Comparison of ENCODE assay signal across 9 mouse cellular contexts in genomic region chr6:21795072-21795407, GRCm38 (mm10). TPM values are rescaled to one million over a fixed set of nuclear protein-coding genes. Genes with fewer than 3 reads are reported as not detected.
DNase-seq lines count a peak whose midpoint lies in the region; ATAC-seq and TF ChIP-seq lines count a peak whose summit lies in the region.
"Had no signal": no experiment of that assay in that cellular context is flagged by ENCODE, and none has a peak within 500 bp of the region (broad histone marks: within the 10 kb centered on the region; RNA-seq: fewer than 3 reads in every experiment).

No protein-coding gene starts in this region.

- TF ChIP-seq CTCF in left cerebral cortex, adult 2 months (IDR thresholded peaks at IDR 0.05): peak; percentile 85

- H3K27ac ChIP-seq in heart, embryonic 12.5 days (ENCODE audit: poor library complexity, severe bottlenecking): no peak overlapping the region
- no peak overlapping the region for H3K27ac ChIP-seq in forebrain, embryonic 16.5 days (ENCODE audit: low read length)
- H3K27ac ChIP-seq in hindbrain, embryonic 14.5 days: no peak overlapping the region
- H3K27ac ChIP-seq in left cerebral cortex, adult 2 months: no peak overlapping the region
- no peak overlapping the region for H3K27ac ChIP-seq in midbrain, embryonic 10.5 days (replicated peaks)

- H3K36me3 ChIP-seq in heart, embryonic 12.5 days: peaks cover 21% of the 10 kb centered on the region
- no peaks in the 10 kb centered on the region for H3K36me3 ChIP-seq in forebrain, embryonic 16.5 days (ENCODE audit: control insufficient read depth, insufficient read depth)
- H3K36me3 ChIP-seq in hindbrain, embryonic 14.5 days (replicated peaks; ENCODE audit: control insufficient read depth, insufficient read depth): peaks cover 13% of the 10 kb centered on the region
- peaks cover 29% of the 10 kb centered on the region for H3K36me3 ChIP-seq in midbrain, embryonic 10.5 days
- H3K36me3 ChIP-seq in splenic B cell, adult 2 months (ENCODE audit: control insufficient read depth, insufficient read depth, low read length, poor library complexity, severe bottlenecking): no peaks in the 10 kb centered on the region

- peak; percentile 58 to 83 for DNase-seq in heart, adult 18-20 months
- DNase-seq in c-Kit-positive CD71-positive TER-119-positive erythroid progenitor cells, embryonic 14.5 days (ENCODE audit: low spot score): peak; percentile 58
- peak; percentile 84 for DNase-seq in hindbrain, embryonic 14.5 days (ENCODE audit: low spot score)
- DNase-seq in left cerebral cortex, adult 2 months (ENCODE audit: extremely low spot score in 1 of 2, low spot score in 2 of 2): peak; percentile 58 to 63
- DNase-seq in midbrain, embryonic 10.5 days (ENCODE audit: low spot score): peak; percentile 52
- peak; percentile 34 for DNase-seq in splenic B cell, adult 2 months (ENCODE audit: low read depth, low spot score)

- H3K4me3 ChIP-seq in heart, embryonic 12.5 days: no peak overlapping the region
- no peak overlapping the region for H3K4me3 ChIP-seq in forebrain, embryonic 16.5 days (replicated peaks; ENCODE audit: low read length)
- H3K4me3 ChIP-seq in hindbrain, embryonic 14.5 days (replicated peaks; ENCODE audit: low read length): no peak overlapping the region
- no peak overlapping the region for H3K4me3 ChIP-seq in left cerebral cortex, adult 2 months
- H3K4me3 ChIP-seq in midbrain, embryonic 10.5 days: no peak overlapping the region
- H3K4me3 ChIP-seq: megakaryocyte, embryonic 14.5 days had no signal

- no peak for ATAC-seq in heart, embryonic 12.5 days (ENCODE audit: insufficient number of reproducible peaks, low FRiP score)
- ATAC-seq in forebrain, embryonic 16.5 days: peak; percentile 94
- peak; percentile 83; the same call in 1 of the 2 replicates for ATAC-seq in hindbrain, embryonic 14.5 days (ENCODE audit: low FRiP score)

- intact Hi-C loops in left cerebral cortex, adult 2 months (cut with DNase I): loop anchor here (2.0 to 5.0 kb wide), 3 partner anchors 152 to 302 kb away; partner anchors contain the start of gene Ing3

- H3K9me3 ChIP-seq in heart, embryonic 12.5 days (replicated peaks): no peaks in the 10 kb centered on the region
- H3K9me3 ChIP-seq in forebrain, embryonic 16.5 days (ENCODE audit: control insufficient read depth, low read length): no peaks in the 10 kb centered on the region
- H3K9me3 ChIP-seq in hindbrain, embryonic 14.5 days (ENCODE audit: control insufficient read depth, low read length): no peaks in the 10 kb centered on the region
- no peaks in the 10 kb centered on the region for H3K9me3 ChIP-seq in midbrain, embryonic 10.5 days (replicated peaks)
- H3K9me3 ChIP-seq: megakaryocyte, embryonic 14.5 days had no signal

- H3K9ac ChIP-seq in heart, embryonic 12.5 days: no peak overlapping the region
- no peak overlapping the region for H3K9ac ChIP-seq in forebrain, embryonic 16.5 days (replicated peaks; ENCODE audit: low read depth, low read length)
- H3K9ac ChIP-seq in hindbrain, embryonic 14.5 days: no peak overlapping the region

- 10% methylated on average over 7 of the region's 7 CpGs for WGBS in heart, embryonic 12.5 days
- 3% methylated on average over 7 of the region's 7 CpGs for WGBS in forebrain, embryonic 16.5 days
- WGBS in hindbrain, embryonic 14.5 days: 7% methylated on average over 7 of the region's 7 CpGs
- 8% methylated on average over 7 of the region's 7 CpGs for WGBS in midbrain, embryonic 10.5 days

- H3K27me3 ChIP-seq in heart, embryonic 12.5 days (replicated peaks): no peaks in the 10 kb centered on the region
- no peaks in the 10 kb centered on the region for H3K27me3 ChIP-seq in forebrain, embryonic 16.5 days (replicated peaks; ENCODE audit: control insufficient read depth, insufficient read depth, low read length)
- no peaks in the 10 kb centered on the region for H3K27me3 ChIP-seq in hindbrain, embryonic 14.5 days (ENCODE audit: control insufficient read depth, insufficient read depth, low read length)
- H3K27me3 ChIP-seq in midbrain, embryonic 10.5 days (ENCODE audit: low read depth, poor library complexity, severe bottlenecking): no peaks in the 10 kb centered on the region
- no peaks in the 10 kb centered on the region; the same call in 1 of the 2 replicates for H3K27me3 ChIP-seq in splenic B cell, adult 2 months (ENCODE audit: control insufficient read depth, insufficient read depth, low read length, poor library complexity, severe bottlenecking)
- H3K27me3 ChIP-seq: megakaryocyte, embryonic 14.5 days had no signal

- no peak overlapping the region for H3K4me2 ChIP-seq in heart, embryonic 12.5 days
- no peak overlapping the region for H3K4me2 ChIP-seq in forebrain, embryonic 16.5 days (ENCODE audit: low read length)
- no peak overlapping the region for H3K4me2 ChIP-seq in hindbrain, embryonic 14.5 days (replicated peaks)

- peaks cover 14% of the 10 kb centered on the region for H3K4me1 ChIP-seq in heart, embryonic 12.5 days (replicated peaks)
- H3K4me1 ChIP-seq in forebrain, embryonic 16.5 days (replicated peaks; ENCODE audit: control insufficient read depth, insufficient read depth, low read length): no peaks in the 10 kb centered on the region
- no peaks in the 10 kb centered on the region for H3K4me1 ChIP-seq in hindbrain, embryonic 14.5 days (replicated peaks; ENCODE audit: control insufficient read depth, insufficient read depth, low read length)
- H3K4me1 ChIP-seq in midbrain, embryonic 10.5 days: no peaks in the 10 kb centered on the region
- H3K4me1 ChIP-seq: megakaryocyte, embryonic 14.5 days had no signal

RNA-seq across cellular contexts. Expression of gene Tspan12, which starts 57.3 kb away (rescaled TPM):
- 10 to 100 TPM; 75.8 to 82.4 TPM for total RNA-seq in heart, adult 18-20 months (2021)
- 68.6 and 71.1 TPM in 2 replicates for polyA plus RNA-seq in heart, embryonic 12.5 days (2016; fragmentation: Nextera tagmentation; extraction: Ambion mirVana)
- polyA plus RNA-seq in forebrain, embryonic 16.5 days (2015; fragmentation: Nextera tagmentation; extraction: Ambion mirVana): 51.7 and 63.0 TPM in 2 replicates
- 73.7 and 80.1 TPM in 2 replicates for polyA plus RNA-seq in hindbrain, embryonic 14.5 days (2014; fragmentation: Nextera tagmentation; extraction: Ambion mirVana)
- total RNA-seq in left cerebral cortex, adult 2 months (2021): 10 to 100 TPM; 20.4 to 24.6 TPM
- 54.6 and 54.8 TPM in 2 replicates for polyA plus RNA-seq in midbrain, embryonic 10.5 days (2016; fragmentation: Nextera tagmentation; extraction: Ambion mirVana)

Comparison
In these comparisons a context has a peak if more than half of its experiments do, and no peak if none do; other contexts are left out.
1. DNase-seq: peak in every context shown above with its lines; median percentile 84 in hindbrain, embryonic 14.5 days; 70 in heart, adult 18-20 months; 60 in left cerebral cortex, adult 2 months; 58 in c-Kit-positive CD71-positive TER-119-positive erythroid progenitor cells, embryonic 14.5 days; 52 in midbrain, embryonic 10.5 days; 34 in splenic B cell, adult 2 months.